Mouse (Mus musculus) forebrain, embryonic 15.5 days (tissue): ENCODE results near the gene Cfi. TPM values are rescaled to one million over a fixed set of nuclear protein-coding genes. Genes with fewer than 3 reads are reported as not detected.

Experiments used
- ATAC-seq: fragments of 200-750 bp; cut with Nextera tagmentation; replicated peaks from 2 replicates; pipeline ENCODE4 v1.8.0; 2017; ENCODE audit warnings: mild to moderate bottlenecking, moderate TSS enrichment, moderate library complexity
- H3K27ac ChIP-seq: fragments of 300-500 bp; sonication (generic); replicated peaks from 2 replicates; pipeline ENCODE4 v1.5.1; 2015; ENCODE audit warnings: mild to moderate bottlenecking, inconsistent platforms
- H3K27me3 ChIP-seq: fragments of 300-500 bp; sonication (generic); 2 replicates; pipeline ENCODE4 v1.6.1; 2015; ENCODE audit warnings: inconsistent platforms
- H3K36me3 ChIP-seq: fragments of 300-500 bp; sonication (generic); 2 replicates; pipeline ENCODE4 v1.6.1; 2015; ENCODE audit warnings: mild to moderate bottlenecking, inconsistent platforms
- H3K4me1 ChIP-seq: fragments of 300-500 bp; sonication (generic); 2 replicates; pipeline ENCODE4 v1.6.1; 2015; ENCODE audit warnings: inconsistent platforms
- H3K4me2 ChIP-seq: fragments of 300-500 bp; sonication (generic); replicated peaks from 2 replicates; pipeline ENCODE4 v1.6.1; 2015; ENCODE audit warnings: mild to moderate bottlenecking, inconsistent platforms
- H3K4me3 ChIP-seq: fragments of 300-500 bp; sonication (generic); 2 replicates; pipeline ENCODE4 v1.5.1; 2015; ENCODE audit warnings: mild to moderate bottlenecking, inconsistent platforms
- H3K9ac ChIP-seq: fragments of 300-500 bp; sonication (generic); replicated peaks from 2 replicates; pipeline ENCODE4 v1.6.1; 2015; ENCODE audit warnings: mild to moderate bottlenecking, inconsistent platforms
- H3K9me3 ChIP-seq: fragments of 300-500 bp; sonication (generic); 2 replicates; pipeline ENCODE4 v1.6.1; 2016; ENCODE audit warnings: inconsistent platforms
- WGBS: fragments of 180-500 bp; shearing (Covaris S2); methylation state at CpG from one replicate; pipeline ENCODE4 v1.1.7; 2015; ENCODE audit warnings: mixed read lengths; 5-methylcytosine and 5-hydroxymethylcytosine counted together
- polyA plus RNA-seq: library from polyadenylated mRNA; unstranded; fragments of >200 nt; fragmentation: Nextera tagmentation; extraction: Ambion mirVana; gene quantifications from 2 replicates; pipeline ENCODE4 v1.2.1, GENCODE M21; 2015

Gene Cfi
- polyA plus RNA-seq, 1 experiment from 2014 or later: 0.28 TPM

DNA sequence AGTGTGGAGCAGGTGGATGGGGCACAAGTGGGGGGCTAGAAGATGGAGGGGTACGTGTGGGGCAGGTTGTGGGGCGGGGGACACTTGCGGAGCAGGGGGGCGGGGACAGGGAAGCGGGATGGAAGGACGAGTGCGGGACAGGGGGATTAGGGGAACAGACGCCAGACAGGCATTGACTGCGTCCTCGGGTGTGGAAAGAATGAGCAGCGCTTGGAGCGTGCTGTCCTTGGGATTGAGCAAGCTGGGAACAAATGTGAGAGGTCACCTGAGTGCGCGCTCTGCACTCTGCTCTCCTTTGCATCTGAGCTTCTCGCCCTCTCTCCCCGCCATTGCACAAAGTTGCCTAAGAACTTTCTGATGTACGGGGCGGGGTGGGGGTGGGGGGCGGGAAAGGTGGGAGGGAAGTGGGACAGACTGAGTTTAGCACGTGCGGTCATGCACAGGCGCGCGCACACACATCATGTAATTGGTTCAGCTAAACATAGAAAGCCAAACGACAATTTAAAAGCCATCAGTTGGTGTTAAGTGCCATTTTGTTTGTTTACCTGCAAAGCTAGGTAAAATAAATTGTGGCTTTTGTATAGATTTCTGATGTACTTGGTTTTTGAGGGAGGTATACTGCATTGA lies 43.6 kb downstream of the Cfi start:
- Histone ChIP-seq H3K4me3 (peak overlapping the region; percentile 87), H3K27me3 (no peaks in the 10 kb centered on the region), H3K4me1 (peaks cover 13% of the 10 kb centered on the region), H3K27ac (peak overlapping the region; percentile 83), H3K4me2 (peak overlapping the region; percentile 85), H3K36me3 (no peaks in the 10 kb centered on the region), H3K9me3 (no peaks in the 10 kb centered on the region), H3K9ac (peak overlapping the region; percentile 82)
- peak; percentile 57 for ATAC-seq
- 0% methylated on average over 25 of the region's 25 CpGs for WGBS

DNA sequence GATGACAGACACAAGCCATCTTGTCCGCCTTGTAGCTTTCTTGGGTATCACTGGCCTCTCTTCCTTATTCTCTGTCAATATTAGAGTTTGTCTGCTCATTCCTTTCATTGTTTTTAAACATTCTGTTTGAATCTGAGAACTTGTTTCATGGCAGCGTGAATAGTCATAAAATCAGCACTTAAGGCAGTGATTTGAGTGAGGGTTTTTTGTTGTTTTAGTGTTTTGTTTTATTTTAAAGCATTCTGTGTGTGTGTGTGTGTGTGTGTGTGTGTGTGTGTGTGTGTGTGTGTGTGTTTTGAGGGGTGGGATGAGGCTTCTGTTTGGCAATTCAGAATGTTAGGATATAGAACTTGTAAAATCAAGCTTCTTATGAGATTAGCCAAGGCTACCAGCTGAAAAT lies 44.2 kb downstream of the Cfi start:
- no peaks in the 10 kb centered on the region for H3K27me3 ChIP-seq
- no peak overlapping the region for H3K27ac ChIP-seq
- H3K4me3 ChIP-seq: no peak overlapping the region; the same call in 1 of the 2 replicates
- no peaks in the 10 kb centered on the region for H3K36me3 ChIP-seq
- H3K4me1 ChIP-seq: peaks cover 13% of the 10 kb centered on the region
- H3K9me3 ChIP-seq: no peaks in the 10 kb centered on the region
- H3K4me2 ChIP-seq: peak overlapping the region; percentile 85; the same call in 1 of the 2 replicates
- 55% methylated on average over 2 of the region's 2 CpGs for WGBS
- H3K9ac ChIP-seq: no peak overlapping the region
- no peak for ATAC-seq

- ATAC-seq: no peak
- 90% methylated on average over 8 of the region's 8 CpGs for WGBS
- peaks cover 13% of the 10 kb centered on the region for H3K4me1 ChIP-seq
- no peaks in the 10 kb centered on the region for H3K27me3 ChIP-seq
- H3K4me3 ChIP-seq: no peak overlapping the region
- H3K27ac ChIP-seq: no peak overlapping the region
- H3K9me3 ChIP-seq: no peaks in the 10 kb centered on the region
- H3K4me2 ChIP-seq: no peak overlapping the region
- no peaks in the 10 kb centered on the region for H3K36me3 ChIP-seq
- no peak overlapping the region for H3K9ac ChIP-seq
These were observed 45.4 kb downstream of the Cfi start for GRCm38 (mm10) chr3:129880925-129881593.

DNA sequence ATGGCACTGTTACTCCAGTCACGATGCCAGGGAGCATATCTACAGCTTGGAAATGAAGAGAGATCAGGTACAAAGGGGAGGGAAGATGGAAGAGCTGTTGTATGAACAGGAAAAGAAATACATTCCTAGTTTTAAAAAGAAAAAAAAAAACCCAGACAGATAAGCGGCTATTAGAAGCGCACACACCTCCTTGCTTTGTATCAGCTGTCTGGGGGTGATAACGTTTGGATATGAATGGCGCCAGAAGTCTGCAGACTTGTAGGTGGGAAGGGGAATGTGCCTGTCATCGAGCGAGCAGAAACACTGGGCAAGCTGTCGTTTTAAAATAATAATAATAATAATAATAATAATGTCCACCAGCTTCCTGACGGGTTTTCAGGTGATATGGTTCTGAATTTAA lies 49.9 kb downstream of the Cfi start:
- H3K27me3 ChIP-seq: no peaks in the 10 kb centered on the region

GRCm38 (mm10) chr3:129886430-129886829 lies 50.7 kb downstream of the Cfi start:
- Histone ChIP-seq H3K4me1 (no peaks in the 10 kb centered on the region), H3K27me3 (no peaks in the 10 kb centered on the region), H3K27ac (no peak overlapping the region), H3K4me3 (no peak overlapping the region), H3K9ac (no peak overlapping the region), H3K4me2 (no peak overlapping the region), H3K36me3 (peaks cover 8% of the 10 kb centered on the region; the same call in 1 of the 2 replicates), H3K9me3 (no peaks in the 10 kb centered on the region)
- WGBS: 86% methylated on average over 5 of the region's 5 CpGs
- ATAC-seq: no peak

More for the DNA sequence above, 49.9 kb downstream of the Cfi start:
- Histone ChIP-seq H3K27ac (no peak overlapping the region), H3K9ac (no peak overlapping the region), H3K4me1 (no peaks in the 10 kb centered on the region), H3K9me3 (no peaks in the 10 kb centered on the region), H3K4me3 (no peak overlapping the region), H3K36me3 (peaks cover under 1% of the 10 kb centered on the region; the same call in 1 of the 2 replicates), H3K4me2 (no peak overlapping the region)
- WGBS: 88% methylated on average over 9 of the region's 9 CpGs
- no peak for ATAC-seq

DNA sequence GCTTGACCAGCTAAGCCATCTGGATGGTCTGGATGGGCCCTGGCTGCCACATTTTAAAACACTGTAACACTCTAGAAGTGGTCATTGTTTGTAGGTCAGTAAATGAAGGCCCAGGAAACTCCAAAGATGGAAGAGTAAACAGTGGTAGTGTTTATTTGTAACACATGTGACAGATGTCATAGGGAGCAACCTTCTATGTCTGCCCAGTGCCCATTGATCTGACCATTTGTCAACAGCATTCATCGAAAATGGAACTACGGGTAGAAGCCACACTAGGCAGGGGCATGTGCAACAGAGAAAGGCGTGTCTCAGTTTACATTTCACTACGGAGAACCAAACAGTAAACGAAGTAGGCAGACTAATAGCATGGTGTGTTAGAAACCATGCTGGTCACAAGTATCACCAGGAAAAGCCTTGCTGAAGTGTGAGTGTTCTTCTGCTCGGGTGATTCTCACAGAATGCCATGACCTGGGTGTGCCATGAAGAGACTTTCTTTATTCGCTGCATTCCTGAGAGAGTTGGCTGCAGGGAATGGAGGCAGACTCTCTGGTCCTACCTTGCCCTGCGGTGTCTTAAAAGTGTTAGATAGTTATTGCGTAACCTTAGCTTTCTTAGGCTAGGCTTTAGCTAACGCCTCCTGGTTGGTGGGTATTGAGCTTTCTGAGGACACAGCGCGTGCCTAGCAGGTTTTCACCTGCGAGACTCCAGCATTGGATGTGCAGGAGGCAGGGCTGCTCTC lies 52.3 kb downstream of the Cfi start:
- Histone ChIP-seq H3K36me3 (peaks cover 8% of the 10 kb centered on the region; the same call in 1 of the 2 replicates), H3K9me3 (no peaks in the 10 kb centered on the region), H3K27me3 (no peaks in the 10 kb centered on the region), H3K4me2 (no peak overlapping the region), H3K4me3 (no peak overlapping the region), H3K9ac (no peak overlapping the region), H3K27ac (no peak overlapping the region), H3K4me1 (no peaks in the 10 kb centered on the region)
- no peak for ATAC-seq
- WGBS: 91% methylated on average over 13 of the region's 13 CpGs

- no peak for ATAC-seq
- Histone ChIP-seq H3K27ac (no peak overlapping the region), H3K4me1 (no peaks in the 10 kb centered on the region), H3K4me3 (no peak overlapping the region), H3K27me3 (no peaks in the 10 kb centered on the region), H3K4me2 (no peak overlapping the region), H3K9ac (no peak overlapping the region), H3K9me3 (no peaks in the 10 kb centered on the region), H3K36me3 (peaks cover 12% of the 10 kb centered on the region; the same call in 1 of the 2 replicates)
- WGBS: 87% methylated on average over 5 of the region's 5 CpGs
These were observed 56.3 kb downstream of the Cfi start for GRCm38 (mm10) chr3:129892003-129892402.

GRCm38 (mm10) chr3:129893143-129893542 lies 57.5 kb downstream of the Cfi start:
- Histone ChIP-seq H3K4me3 (no peak overlapping the region), H3K9me3 (no peaks in the 10 kb centered on the region), H3K36me3 (peaks cover 12% of the 10 kb centered on the region; the same call in 1 of the 2 replicates), H3K27ac (no peak overlapping the region), H3K4me2 (no peak overlapping the region), H3K27me3 (no peaks in the 10 kb centered on the region), H3K4me1 (no peaks in the 10 kb centered on the region), H3K9ac (no peak overlapping the region)
- 96% methylated on average over 3 of the region's 3 CpGs for WGBS
- ATAC-seq: no peak

- no peak overlapping the region for H3K4me2 ChIP-seq
- H3K9ac ChIP-seq: no peak overlapping the region
- H3K9me3 ChIP-seq: no peaks in the 10 kb centered on the region
- ATAC-seq: no peak
- peaks cover 5% of the 10 kb centered on the region; the same call in 1 of the 2 replicates for H3K4me1 ChIP-seq
- no peak overlapping the region for H3K4me3 ChIP-seq
- no peaks in the 10 kb centered on the region for H3K27me3 ChIP-seq
- 90% methylated on average over 6 of the region's 6 CpGs for WGBS
- H3K27ac ChIP-seq: no peak overlapping the region
- 0 out of 2 replicates have a peak, but pooled peaks cover 4% of the 10 kb centered on the region for H3K36me3 ChIP-seq
These were observed 60.9 kb downstream of the Cfi start for GRCm38 (mm10) chr3:129896591-129896990.

DNA sequence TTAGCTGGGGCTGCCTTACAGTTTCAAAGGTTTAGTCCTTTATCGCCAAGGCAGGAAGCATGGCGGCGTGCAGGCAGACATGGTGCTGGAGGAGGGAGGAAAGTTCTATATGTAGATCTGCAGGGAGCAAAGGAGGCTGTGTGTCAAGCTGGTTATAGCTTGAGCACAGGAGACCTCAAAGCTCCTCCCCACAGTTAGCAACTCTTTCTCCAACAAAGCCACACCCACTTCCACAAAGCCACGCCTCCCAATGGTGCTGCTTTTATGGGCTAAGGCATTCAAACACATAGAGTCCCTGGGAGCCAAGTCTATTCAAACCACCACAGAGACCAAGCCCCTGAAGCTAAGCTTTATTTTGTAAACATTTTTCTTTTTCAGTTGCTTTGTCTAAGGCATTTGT lies 63.2 kb downstream of the Cfi start:
- H3K27me3 ChIP-seq: no peaks in the 10 kb centered on the region
- H3K4me1 ChIP-seq: peaks cover 13% of the 10 kb centered on the region
- no peaks in the 10 kb centered on the region for H3K36me3 ChIP-seq
- no peak overlapping the region for H3K9ac ChIP-seq
- H3K4me2 ChIP-seq: no peak overlapping the region
- 69% methylated on average over 4 of the region's 4 CpGs for WGBS
- no peak overlapping the region for H3K27ac ChIP-seq
- H3K9me3 ChIP-seq: no peaks in the 10 kb centered on the region
- no peak for ATAC-seq
- no peak overlapping the region for H3K4me3 ChIP-seq

DNA sequence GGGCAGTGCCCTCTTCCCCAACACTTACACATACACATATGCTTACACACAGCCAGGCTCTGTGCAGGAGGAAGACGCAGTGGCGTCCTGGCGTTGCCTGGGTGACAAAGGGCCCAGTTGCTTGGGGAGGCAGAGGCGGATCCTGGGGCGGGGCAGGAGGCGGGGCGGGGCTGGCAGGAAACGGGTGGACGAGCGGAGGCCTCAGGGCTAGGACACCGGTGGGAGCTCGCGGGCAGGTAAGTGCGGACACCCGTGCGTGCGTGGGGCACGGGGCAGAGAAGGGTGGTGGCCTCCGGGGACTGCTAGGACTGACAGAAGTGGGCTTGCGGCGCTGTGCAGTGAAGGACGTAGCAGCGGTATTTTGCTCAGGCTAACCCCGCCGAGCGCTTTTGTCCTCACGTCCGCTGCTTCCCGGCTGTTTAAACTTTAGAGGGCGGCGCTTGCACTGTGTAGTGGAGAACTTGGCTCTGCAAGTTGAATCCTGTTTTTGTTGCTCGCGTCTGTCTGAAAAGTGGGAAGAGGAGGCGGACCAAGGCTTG lies 65.7 kb downstream of the Cfi start, which contains the start of gene Casp6:
Gene Casp6 (plus strand): TSS at position 155 of the 539 bp plus-strand sequence.
- Histone ChIP-seq H3K27me3 (no peaks in the 10 kb centered on the region), H3K4me1 (peaks cover 13% of the 10 kb centered on the region), H3K36me3 (no peaks in the 10 kb centered on the region), H3K4me3 (peak within 1 kb of the TSS; percentile 61), H3K4me2 (peak within 1 kb of the TSS; percentile 75), H3K9ac (peak within 1 kb of the TSS; percentile 52), H3K9me3 (no peaks in the 10 kb centered on the region), H3K27ac (no peak within 1 kb of the TSS)
- peak; percentile 96 for ATAC-seq
- WGBS: 0% methylated on average over 34 of the region's 34 CpGs

- Histone ChIP-seq H3K27ac (no peak overlapping the region), H3K4me1 (peaks cover 13% of the 10 kb centered on the region), H3K4me2 (no peak overlapping the region), H3K4me3 (no peak overlapping the region), H3K9me3 (no peaks in the 10 kb centered on the region), H3K9ac (no peak overlapping the region), H3K27me3 (no peaks in the 10 kb centered on the region), H3K36me3 (peaks cover under 1% of the 10 kb centered on the region; the same call in 1 of the 2 replicates)
- 87% methylated on average over 3 of the region's 3 CpGs for WGBS
- no peak for ATAC-seq
These were observed 67.7 kb downstream of the Cfi start for GRCm38 (mm10) chr3:129903369-129903768.
